Mouse (Mus musculus) CH12.LX (cell line): ENCODE measurements around the gene B4galnt3. TPM values are rescaled to one million over a fixed set of nuclear protein-coding genes. Genes with fewer than 3 reads are reported as not detected.

Experiments used
- DNase-seq: peaks from one replicate; pipeline ENCODE4 v3.0.0-alpha.2; 2013; ENCODE audit errors: extremely low read depth
- H3K27ac ChIP-seq: 2 replicates; pipeline ENCODE4 v1.5.1; 2012; ENCODE audit warnings: low read depth, mild to moderate bottlenecking, control low read depth, moderate library complexity; ENCODE audit not compliant: insufficient read depth
- H3K27me3 ChIP-seq: replicated peaks from 2 replicates; pipeline ENCODE3; 2012; ENCODE audit warnings: inconsistent platforms
- H3K36me3 ChIP-seq, 2 experiments: replicated peaks in 1 of 2; 2 replicates each; pipeline versions ENCODE3 to v1.6.1; 2012; ENCODE audit warnings: inconsistent platforms in 1 of 2, low read length in 1 of 2, mild to moderate bottlenecking in 1 of 2, mixed read lengths in 1 of 2, moderate library complexity in 1 of 2; ENCODE audit not compliant: control insufficient read depth in 1 of 2, insufficient read depth in 1 of 2
- H3K4me1 ChIP-seq, 2 experiments: 2 replicates each; pipeline ENCODE4 v1.6.1; 2012; ENCODE audit warnings: inconsistent platforms in 1 of 2, moderate library complexity in 1 of 2; ENCODE audit not compliant: insufficient read depth in 2 of 2, control insufficient read depth in 1 of 2
- H3K4me2 ChIP-seq: 2 replicates; pipeline ENCODE4 v1.6.1; 2012; ENCODE audit warnings: low read depth, mild to moderate bottlenecking, control low read depth; ENCODE audit not compliant: poor library complexity, insufficient read depth, severe bottlenecking
- H3K4me3 ChIP-seq, 3 experiments: fragments of 150-350 bp in 1 of 3; sonication (generic) in 1 of 3; replicated peaks in 1 of 3; 2 replicates each; pipeline versions ENCODE3 to v1.5.1; 2011 to 2012; ENCODE audit warnings: low read depth in 2 of 3, low read length in 2 of 3, mild to moderate bottlenecking in 2 of 3, moderate library complexity in 2 of 3, control low read depth in 1 of 3, improper control_type of control experiment in 1 of 3, inconsistent platforms in 1 of 3, mixed read lengths in 1 of 3; ENCODE audit not compliant: poor library complexity in 1 of 3
- H3K79me2 ChIP-seq: replicated peaks from 2 replicates; pipeline ENCODE4 v1.6.1; 2012; ENCODE audit warnings: mild to moderate bottlenecking, moderate library complexity; ENCODE audit not compliant: control insufficient read depth, poor library complexity, insufficient read depth, severe bottlenecking; ENCODE audit errors: extremely low read depth
- H3K9ac ChIP-seq: 2 replicates; pipeline ENCODE4 v1.6.1; 2012; ENCODE audit warnings: low read depth, mild to moderate bottlenecking, control low read depth, moderate library complexity; ENCODE audit not compliant: insufficient read depth
- H3K9me3 ChIP-seq: replicated peaks from 2 replicates; pipeline ENCODE3; 2012; ENCODE audit warnings: low read length, inconsistent platforms, mixed read lengths
- BHLHE40 ChIP-seq: IDR thresholded peaks from 2 replicates; pipeline ENCODE4 v1.6.1; 2011; ENCODE audit warnings: mild to moderate bottlenecking, low read depth, low read length, improper control_type of control experiment
- CHD2 ChIP-seq: IDR thresholded peaks from 2 replicates; pipeline ENCODE4 v1.6.1; 2011; ENCODE audit warnings: low read length, improper control_type of control experiment
- E2F4 ChIP-seq: IDR thresholded peaks from 2 replicates; pipeline ENCODE4 v1.6.1; 2011; ENCODE audit warnings: low read depth, low read length, improper control_type of control experiment; ENCODE audit not compliant: insufficient replicate concordance
- ELF1 ChIP-seq: IDR thresholded peaks from 2 replicates; pipeline ENCODE4 v1.6.1; 2014; ENCODE audit warnings: low read depth, mild to moderate bottlenecking, inconsistent platforms, low read length, improper control_type of control experiment
- EP300 ChIP-seq: IDR thresholded peaks from 2 replicates; pipeline ENCODE4 v1.6.1; 2011; ENCODE audit warnings: low read length, improper control_type of control experiment
- ETS1 ChIP-seq: conservative IDR thresholded peaks from 2 replicates; pipeline ENCODE4 v1.6.1; 2012; ENCODE audit warnings: low read depth, mild to moderate bottlenecking, inconsistent platforms, low read length, improper control_type of control experiment, moderate library complexity
- IRF4 ChIP-seq: IDR thresholded peaks from 2 replicates; pipeline ENCODE4 v1.6.1; 2014; ENCODE audit warnings: low read depth, mild to moderate bottlenecking, inconsistent platforms, low read length, improper control_type of control experiment
- JUN ChIP-seq: IDR thresholded peaks from 2 replicates; pipeline ENCODE4 v1.6.1; 2011; ENCODE audit warnings: low read depth, mild to moderate bottlenecking, low read length, improper control_type of control experiment, moderate library complexity; ENCODE audit not compliant: insufficient read depth
- MAFK ChIP-seq: IDR thresholded peaks from 2 replicates; pipeline ENCODE4 v1.6.1; 2011; ENCODE audit warnings: low read length, improper control_type of control experiment; ENCODE audit not compliant: insufficient replicate concordance
- MAX ChIP-seq: IDR thresholded peaks from 2 replicates; pipeline ENCODE4 v1.6.1; 2011; ENCODE audit warnings: low read length, improper control_type of control experiment
- MAZ ChIP-seq: IDR thresholded peaks from 2 replicates; pipeline ENCODE4 v1.6.1; 2012; ENCODE audit warnings: low read depth, mild to moderate bottlenecking, inconsistent platforms, low read length, improper control_type of control experiment, moderate library complexity
- MEF2A ChIP-seq: IDR thresholded peaks from 2 replicates; pipeline ENCODE4 v1.6.1; 2014; ENCODE audit warnings: low read depth, mild to moderate bottlenecking, inconsistent platforms, low read length, improper control_type of control experiment, borderline replicate concordance
- MYC ChIP-seq: IDR thresholded peaks from 2 replicates; pipeline ENCODE4 v1.6.1; 2011; ENCODE audit warnings: low read depth, mild to moderate bottlenecking, improper control_type of control experiment, low read length
- NRF1 ChIP-seq: IDR thresholded peaks from 2 replicates; pipeline ENCODE4 v1.6.1; 2014; ENCODE audit warnings: low read depth, mild to moderate bottlenecking, inconsistent platforms, low read length, improper control_type of control experiment, moderate library complexity
- PAX5 ChIP-seq: IDR thresholded peaks from 2 replicates; pipeline ENCODE4 v1.6.1; 2012; ENCODE audit warnings: low read length, inconsistent platforms, mixed read lengths
- POLR2A ChIP-seq: IDR thresholded peaks from 2 replicates; pipeline ENCODE4 v1.6.1; 2011; ENCODE audit warnings: low read depth, mild to moderate bottlenecking, improper control_type of control experiment, low read length
- RCOR1 ChIP-seq: conservative IDR thresholded peaks from 2 replicates; pipeline ENCODE4 v1.6.1; 2012; ENCODE audit warnings: low read depth, mild to moderate bottlenecking, inconsistent platforms, low read length, improper control_type of control experiment
- SMC3 ChIP-seq: IDR thresholded peaks from 2 replicates; pipeline ENCODE4 v1.6.1; 2011; ENCODE audit warnings: low read depth, low read length, improper control_type of control experiment
- TBP ChIP-seq: conservative IDR thresholded peaks from 2 replicates; pipeline ENCODE4 v1.6.1; 2011; ENCODE audit warnings: low read depth, low read length, improper control_type of control experiment
- TCF12 ChIP-seq: IDR thresholded peaks from 2 replicates; pipeline ENCODE4 v1.6.1; 2014; ENCODE audit warnings: low read depth, mild to moderate bottlenecking, inconsistent platforms, low read length, improper control_type of control experiment
- UBTF ChIP-seq: IDR thresholded peaks from 2 replicates; pipeline ENCODE4 v1.6.1; 2012; ENCODE audit warnings: low read depth, mild to moderate bottlenecking, inconsistent platforms, low read length, improper control_type of control experiment, moderate library complexity
- ZMIZ1 ChIP-seq: IDR thresholded peaks from 2 replicates; pipeline ENCODE4 v1.6.1; 2012; ENCODE audit warnings: low read depth, mild to moderate bottlenecking, inconsistent platforms, low read length, improper control_type of control experiment
- ZNF384 ChIP-seq: IDR thresholded peaks from 2 replicates; pipeline ENCODE4 v1.6.1; 2012; ENCODE audit warnings: low read depth, low read length, improper control_type of control experiment, inconsistent platforms
- dilution Hi-C: fragments of 300-500 bp; cut with MboI; formaldehyde crosslinking; loops from 2 replicates; pipeline ENCODE4 v1.14.3; 2020; ENCODE audit warnings: low sequenced_read_pairs; ENCODE audit not compliant: extremely low pct_unique_long_range_greater_than_20kb, extremely low pct_ligation_motif_present
- in situ Hi-C: fragments of 300-500 bp; cut with MboI; formaldehyde crosslinking; loops from 3 replicates; pipeline ENCODE4 v1.14.3; 2019; ENCODE audit warnings: low sequenced_read_pairs, low pct_ligation_motif_present, low pct_unique_long_range_greater_than_20kb, mixed read lengths
- polyA plus RNA-seq: library from polyadenylated mRNA; unstranded; fragments of >175 nt; gene quantifications from 2 replicates; pipeline ENCODE4 v1.2.1, GENCODE M21; 2012; ENCODE audit warnings: low read depth; ENCODE audit not compliant: insufficient read length
- total RNA-seq, 2 experiments: library from RNA; depleted of rRNA; stranded (reverse); fragments of 300-350 nt in 1 of 2; fragments of >200 nt in 1 of 2; gene quantifications; 2 replicates each; pipeline ENCODE4 v1.2.3; 2012 to 2014

The B4galnt3 gene
- total and polyA plus RNA-seq, 3 experiments: 0.21 to 0.47 (median 0.44) TPM

GRCm38 (mm10) chr6:120219281-120219680 is 75.1 kb downstream of the B4galnt3 start (continued):
- no peak for TF ChIP-seq MAFK
- no peak for TF ChIP-seq PAX5
- TF ChIP-seq TBP: no peak
- TF ChIP-seq E2F4: no peak
- no peak for TF ChIP-seq MAZ
- no peak for TF ChIP-seq MYC
- TF ChIP-seq SMC3: peak; percentile 33
- no peak for TF ChIP-seq RCOR1
- no peak for TF ChIP-seq ZNF384

- H3K4me3 ChIP-seq: no peak overlapping the region
- H3K36me3 ChIP-seq: no peaks in the 10 kb centered on the region
- peaks cover 0 to 4% of the 10 kb centered on the region in 2 experiments; a peak in 1 of 4 replicates for H3K4me1 ChIP-seq
- H3K27ac ChIP-seq: no peak overlapping the region
- H3K79me2 ChIP-seq: no peaks in the 10 kb centered on the region
- no peak overlapping the region for H3K9ac ChIP-seq
- in situ Hi-C loops (no loop called here), dilution Hi-C loops (no loop called here)
- H3K9me3 ChIP-seq: no peaks in the 10 kb centered on the region
- H3K4me2 ChIP-seq: no peak overlapping the region
- DNase-seq: no peak
- H3K27me3 ChIP-seq: no peaks in the 10 kb centered on the region
- no peak for TF ChIP-seq PAX5
- TF ChIP-seq, all 38 proteins: peak for 0
These were observed 77.7 kb downstream of the B4galnt3 start for GRCm38 (mm10) chr6:120216702-120217101.

GRCm38 (mm10) chr6:120211536-120211935 is 82.8 kb downstream of the B4galnt3 start:
- H3K4me2 ChIP-seq: no peak overlapping the region
- peaks cover 0 to 6% of the 10 kb centered on the region in 2 experiments for H3K36me3 ChIP-seq
- H3K9me3 ChIP-seq: no peaks in the 10 kb centered on the region
- in situ Hi-C loops: no loop called here
- H3K27ac ChIP-seq: no peak overlapping the region
- DNase-seq: no peak
- dilution Hi-C loops: no loop called here
- peaks cover 14 to 24% of the 10 kb centered on the region in 2 experiments for H3K4me1 ChIP-seq
- TF ChIP-seq MAX: no peak
- TF ChIP-seq, all 38 proteins: peak for 0
- Histone ChIP-seq H3K79me2 (no peaks in the 10 kb centered on the region), H3K27me3 (no peaks in the 10 kb centered on the region), H3K4me3 (no peak overlapping the region), H3K9ac (no peak overlapping the region)

GRCm38 (mm10) chr6:120206586-120206985 is 87.8 kb downstream of the B4galnt3 start:
- Histone ChIP-seq H3K27ac (peak overlapping the region; percentile 20; the same call in 1 of the 2 replicates), H3K79me2 (no peaks in the 10 kb centered on the region), H3K9me3 (no peaks in the 10 kb centered on the region), H3K9ac (no peak overlapping the region; the same call in 1 of the 2 replicates), H3K4me1 (peaks cover 21 to 61% of the 10 kb centered on the region in 2 experiments), H3K4me2 (peak overlapping the region; percentile 55), H3K36me3 (peaks cover 0 to 9% of the 10 kb centered on the region in 2 experiments), H3K4me3 (peak overlapping the region; percentile 8 to 51 (median 10)), H3K27me3 (no peaks in the 10 kb centered on the region)
- in situ Hi-C loops: no loop called here
- dilution Hi-C loops: no loop called here
- DNase-seq: peak; percentile 91
- TF ChIP-seq BHLHE40 (peak; percentile 37; the same call in 1 of the 2 replicates), JUN (no peak), MEF2A (peak; percentile 61; the same call in 1 of the 2 replicates), ELF1 (0 out of 2 replicates have a peak, but pooled peaks have one; percentile 51), EP300 (peak; percentile 59; the same call in 1 of the 2 replicates), IRF4 (peak; percentile 21; the same call in 1 of the 2 replicates), UBTF (no peak), ZMIZ1 (no peak), CHD2 (peak; percentile 82), ETS1 (peak; percentile 70), POLR2A (0 out of 2 replicates have a peak, but pooled peaks have one; percentile 37), TBP (0 out of 2 replicates have a peak, but pooled peaks have one; percentile 45), TCF12 (peak; percentile 57; the same call in 1 of the 2 replicates), MAZ (no peak), NRF1 (peak; percentile 66)
